Mouse (Mus musculus) splenic B cell, adult 2 months (primary cell): ENCODE measurements around the gene Cfap43.
A peak's percentile ranks its signal among the peaks of the same experiment; 100 is the strongest.

Experiments
- DNase-seq: peaks from one replicate; pipeline ENCODE4 v3.0.0-alpha.2; 2011; ENCODE audit warnings: low read depth, low spot score
- H3K27me3 ChIP-seq: 2 replicates; pipeline ENCODE4 v1.6.1; 2012; ENCODE audit warnings: mild to moderate bottlenecking, low read length, moderate library complexity, mixed read lengths; ENCODE audit not compliant: control insufficient read depth, poor library complexity, insufficient read depth, severe bottlenecking
- H3K36me3 ChIP-seq: 2 replicates; pipeline ENCODE4 v1.6.1; 2012; ENCODE audit warnings: mild to moderate bottlenecking, low read length, moderate library complexity, mixed read lengths; ENCODE audit not compliant: control insufficient read depth, poor library complexity, insufficient read depth, severe bottlenecking

The Cfap43 gene

DNA sequence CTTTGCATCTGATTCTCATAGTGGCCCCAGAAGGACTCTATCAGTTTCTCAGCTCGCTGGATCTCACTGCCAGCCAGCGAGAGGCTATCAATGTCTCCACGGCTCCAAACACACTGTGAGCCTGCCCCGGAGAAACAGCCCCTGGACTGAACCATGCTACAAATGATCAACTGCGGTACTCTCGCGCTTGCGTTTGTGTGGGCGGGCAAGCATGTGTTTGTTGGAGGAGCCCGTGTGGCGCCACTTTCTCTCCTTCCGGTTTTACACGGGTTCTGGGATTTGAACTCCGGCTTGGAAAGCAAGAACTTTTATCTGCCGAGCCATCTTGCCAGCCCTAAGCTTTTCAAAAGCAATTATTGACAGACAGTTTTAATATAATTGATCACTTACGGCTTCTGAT is 86.8 kb downstream of the Cfap43 start:
- no peak for DNase-seq
- no peaks in the 10 kb centered on the region for H3K36me3 ChIP-seq
- peaks cover 2% of the 10 kb centered on the region; the same call in 1 of the 2 replicates for H3K27me3 ChIP-seq

DNA sequence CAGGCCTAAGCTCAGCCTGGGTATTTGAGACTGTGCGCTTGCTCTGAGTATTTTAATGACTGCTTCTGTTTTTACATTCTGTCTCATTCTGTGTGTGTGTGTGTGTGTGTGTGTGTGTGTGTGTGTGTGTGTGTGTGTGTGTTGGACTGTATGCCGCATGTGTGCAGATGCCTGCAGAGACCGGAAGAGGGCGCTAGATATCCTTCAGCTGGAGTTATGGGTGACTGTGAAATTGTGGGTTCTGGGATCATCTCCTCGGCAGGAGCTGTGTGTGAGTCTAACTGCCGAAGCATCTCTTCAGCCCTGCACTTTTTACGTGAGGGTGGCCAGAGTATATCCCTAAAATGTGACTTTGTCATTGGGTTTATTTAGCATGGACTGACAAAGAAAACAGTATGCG is 88.0 kb downstream of the Cfap43 start:
- Histone ChIP-seq H3K27me3 (no peaks in the 10 kb centered on the region), H3K36me3 (no peaks in the 10 kb centered on the region)
- DNase-seq = no peak

DNA sequence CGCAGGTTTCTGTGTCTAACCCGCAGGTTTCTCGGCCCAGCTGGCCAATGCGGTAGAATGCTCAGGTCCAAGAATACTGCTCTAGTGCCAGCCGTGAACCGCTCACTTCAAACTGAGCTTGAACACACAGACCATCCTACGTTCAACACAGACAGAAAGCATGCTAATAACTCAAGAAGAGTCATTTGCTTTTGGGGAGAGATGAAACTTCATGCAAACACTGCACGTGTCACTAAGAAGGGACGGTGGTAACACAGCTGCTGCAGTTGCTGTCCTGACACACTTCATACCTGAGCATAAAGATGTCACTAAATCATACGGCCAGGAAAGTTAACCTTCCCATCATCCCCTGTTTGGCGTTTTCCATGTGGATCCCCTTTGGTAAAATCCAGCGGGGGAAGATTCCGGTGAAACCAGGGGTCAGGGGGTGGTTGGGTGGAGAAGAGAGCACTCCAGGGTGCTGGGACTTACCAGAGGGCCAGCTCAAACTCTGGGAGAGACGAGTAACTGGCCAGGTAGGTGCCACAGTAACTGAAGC is 89.1 kb downstream of the Cfap43 start:
- Histone ChIP-seq H3K27me3 (no peaks in the 10 kb centered on the region), H3K36me3 (no peaks in the 10 kb centered on the region)
- no peak for DNase-seq

DNA sequence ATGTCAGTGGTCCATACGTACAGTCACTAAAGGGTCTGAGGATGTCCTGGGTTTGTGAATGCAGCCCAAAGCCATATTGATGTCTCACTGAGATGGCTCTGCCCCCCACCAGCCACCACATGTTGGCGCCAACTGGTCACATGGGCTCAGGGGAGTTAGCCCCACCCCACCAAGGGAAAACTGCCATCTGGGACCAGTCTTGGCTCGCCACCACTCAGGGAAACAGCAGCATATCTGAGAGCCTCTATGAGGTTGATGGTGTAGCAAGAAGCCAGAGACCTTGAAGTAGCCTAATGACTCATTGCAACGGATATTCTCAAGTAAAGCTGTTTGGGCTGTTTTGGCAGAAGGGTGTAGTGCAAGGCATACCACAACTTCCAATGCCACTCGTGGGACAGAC is 95.1 kb downstream of the Cfap43 start:
- Histone ChIP-seq H3K36me3 (no peaks in the 10 kb centered on the region), H3K27me3 (no peaks in the 10 kb centered on the region)
- no peak for DNase-seq

DNA sequence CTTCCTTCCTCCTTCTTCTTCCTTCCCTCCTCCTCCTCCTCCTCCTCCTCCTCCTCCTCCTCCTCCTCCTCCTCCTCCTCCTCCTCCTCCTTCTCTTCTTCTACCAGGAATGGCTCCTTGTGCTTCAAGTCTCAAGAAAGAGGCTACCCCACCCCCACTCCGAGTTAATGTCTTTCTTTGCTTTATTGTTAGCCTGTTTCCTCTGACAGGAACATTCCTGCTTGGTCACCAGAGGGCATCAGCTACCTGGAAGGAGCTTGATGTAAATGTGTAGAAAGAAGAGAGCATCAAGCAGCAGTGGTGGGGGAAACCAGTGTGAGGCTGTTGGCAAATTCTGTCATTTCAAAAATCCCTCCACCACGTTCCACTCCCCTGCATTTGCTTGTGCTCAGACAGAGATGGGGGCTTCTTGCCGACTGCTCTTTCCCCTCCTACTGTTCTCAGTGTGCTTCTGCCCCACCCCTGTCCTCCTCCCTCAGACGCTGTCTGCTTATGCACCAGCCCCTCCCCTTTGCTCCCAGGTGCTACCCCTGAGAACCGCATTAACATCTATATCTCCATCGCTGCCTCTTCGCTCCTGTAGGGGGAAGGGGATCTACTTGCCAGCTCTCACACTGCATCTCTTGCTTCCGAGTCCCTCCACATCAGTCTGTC is 96.8 kb downstream of the Cfap43 start:
- peak; percentile 8 for DNase-seq
- Histone ChIP-seq H3K27me3 (no peaks in the 10 kb centered on the region), H3K36me3 (no peaks in the 10 kb centered on the region)

DNA sequence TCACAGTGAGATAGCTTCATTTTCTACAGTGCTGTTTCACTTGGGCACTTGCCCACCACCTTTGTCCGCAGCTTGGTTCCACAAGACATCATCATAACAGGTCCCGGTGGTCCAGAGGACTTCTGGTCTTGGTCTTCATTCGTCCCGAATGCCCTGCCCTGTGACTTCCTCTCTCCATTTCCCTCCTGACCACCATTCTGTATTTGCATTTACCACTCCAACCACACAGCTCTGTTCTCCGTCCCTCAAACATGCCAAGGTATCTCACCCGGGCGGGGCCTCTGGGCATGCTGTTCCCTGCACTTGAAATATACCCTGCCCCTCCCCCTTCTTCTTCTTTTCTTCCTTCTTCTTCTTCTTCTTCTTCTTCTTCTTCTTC is 97.6 kb downstream of the Cfap43 start:
- peak; percentile 31 for DNase-seq
- Histone ChIP-seq H3K27me3 (no peaks in the 10 kb centered on the region), H3K36me3 (no peaks in the 10 kb centered on the region)

DNA sequence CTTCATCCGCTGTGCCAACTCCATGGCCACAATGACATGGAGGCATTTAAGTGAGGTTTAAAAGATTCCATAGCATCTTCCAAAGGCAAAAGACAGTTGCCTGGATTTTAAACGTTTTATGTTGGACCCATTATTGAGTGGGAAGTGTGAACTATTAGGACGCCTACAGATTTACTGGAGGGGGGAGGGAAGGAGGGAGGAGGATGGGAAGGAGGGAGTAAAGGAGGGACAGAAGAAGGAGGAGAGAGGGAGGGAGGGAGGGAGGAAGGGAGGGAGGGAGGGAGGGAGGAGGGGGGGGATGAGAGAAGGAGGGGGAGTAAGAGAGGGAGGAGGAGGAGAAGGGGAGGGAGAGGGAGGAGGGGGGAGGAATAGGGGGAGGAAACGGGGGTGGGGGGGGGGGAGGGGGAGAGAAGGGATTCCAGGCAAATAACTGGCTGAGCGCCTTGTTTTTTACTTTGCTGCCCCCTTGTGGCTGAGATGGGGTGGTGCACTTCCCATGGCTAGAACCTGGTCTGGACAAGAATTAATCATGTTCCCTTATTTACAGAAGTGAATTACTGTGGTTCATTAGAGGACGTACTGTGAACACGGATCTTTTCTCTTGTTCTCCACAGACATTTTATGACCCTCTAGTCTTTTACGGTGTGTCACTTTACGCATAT is 98.1 kb downstream of the Cfap43 start:
- DNase-seq = peak; percentile 80
- Histone ChIP-seq H3K36me3 (no peaks in the 10 kb centered on the region), H3K27me3 (no peaks in the 10 kb centered on the region)

DNA sequence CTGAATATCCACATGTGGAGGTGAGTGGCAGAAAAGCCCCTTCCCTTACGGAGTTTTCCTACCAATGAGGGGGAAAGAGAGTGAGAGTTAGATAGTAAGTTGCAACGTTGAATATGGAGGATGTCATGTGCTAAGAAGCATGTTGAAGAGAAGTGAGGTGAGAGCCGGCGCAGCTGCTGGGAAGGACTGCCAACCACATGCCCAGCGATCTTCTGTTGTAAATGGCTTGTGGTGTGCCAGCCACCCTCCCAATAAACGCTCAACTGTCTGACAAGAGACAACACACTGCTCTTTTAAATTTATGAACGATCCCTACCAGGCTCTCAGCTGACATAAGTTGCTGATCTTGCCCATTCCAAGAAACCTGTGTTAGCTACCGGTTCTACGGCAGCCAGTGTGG is 101.4 kb downstream of the Cfap43 start:
- no peaks in the 10 kb centered on the region for H3K27me3 ChIP-seq
- H3K36me3 ChIP-seq = no peaks in the 10 kb centered on the region

DNA sequence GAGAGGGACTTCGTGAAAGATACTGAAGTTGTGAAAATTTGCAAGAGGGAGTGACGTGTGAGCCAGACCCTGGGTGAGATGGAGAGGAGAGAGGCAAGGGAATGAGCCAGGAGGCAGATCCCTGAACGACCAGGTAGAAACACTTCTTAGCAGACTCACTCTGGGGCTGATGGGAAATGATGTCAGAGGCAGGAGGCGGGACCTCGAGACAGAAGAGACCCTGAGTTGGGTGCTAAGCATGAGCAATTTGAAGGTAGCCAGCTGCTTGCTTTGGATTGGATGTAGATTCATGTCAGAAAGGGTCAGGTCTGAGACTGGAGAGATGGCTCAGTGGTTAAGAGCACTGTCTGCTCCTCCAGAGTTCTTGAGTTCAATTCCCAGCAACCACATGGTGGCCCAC is 104.4 kb downstream of the Cfap43 start:
- no peaks in the 10 kb centered on the region for H3K27me3 ChIP-seq
- no peak for DNase-seq
- H3K36me3 ChIP-seq = no peaks in the 10 kb centered on the region

More for the DNA sequence above, 101.4 kb downstream of the Cfap43 start:
- no peak for DNase-seq

DNA sequence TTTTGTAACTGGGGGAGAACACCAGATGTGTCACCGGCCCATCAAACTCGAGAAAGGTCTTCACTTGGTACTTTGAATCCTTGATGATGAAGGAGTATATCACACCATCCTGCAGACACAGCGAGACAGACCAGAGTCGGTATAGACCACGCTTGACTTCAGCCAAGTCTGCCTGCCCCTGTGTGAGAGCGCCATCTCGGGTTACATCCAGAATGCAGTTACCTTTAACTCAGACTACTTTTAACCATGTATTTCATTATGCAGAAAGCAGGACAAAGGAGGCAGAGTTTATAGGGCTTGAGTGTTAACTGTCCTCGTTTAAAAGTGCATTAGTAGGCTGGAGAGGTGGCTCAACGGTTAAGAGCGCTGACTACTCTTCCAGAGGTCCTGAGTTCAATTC is 107.0 kb downstream of the Cfap43 start:
- no peaks in the 10 kb centered on the region for H3K27me3 ChIP-seq
- DNase-seq = no peak
- H3K36me3 ChIP-seq = no peaks in the 10 kb centered on the region

DNA sequence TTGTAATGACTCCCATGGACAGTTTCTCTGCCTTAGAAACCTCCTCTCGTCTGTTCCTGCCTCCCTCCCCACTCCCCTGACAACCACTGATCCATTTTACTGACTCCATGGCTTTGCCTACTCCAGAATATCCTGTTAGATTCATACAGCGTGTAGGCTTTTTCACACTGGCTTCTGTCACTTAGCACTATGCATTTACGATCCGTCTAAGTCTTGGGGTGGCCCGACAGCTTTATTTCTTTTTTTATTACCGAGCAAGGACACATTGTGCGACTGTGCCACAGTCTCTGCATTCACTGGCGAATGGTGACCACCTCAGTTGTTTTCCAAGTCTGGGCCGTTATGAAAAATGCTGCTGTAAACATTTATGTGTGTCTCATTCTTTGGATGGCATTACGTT is 120.5 kb downstream of the Cfap43 start:
- DNase-seq = no peak
- H3K27me3 ChIP-seq = no peaks in the 10 kb centered on the region
- no peaks in the 10 kb centered on the region for H3K36me3 ChIP-seq

DNA sequence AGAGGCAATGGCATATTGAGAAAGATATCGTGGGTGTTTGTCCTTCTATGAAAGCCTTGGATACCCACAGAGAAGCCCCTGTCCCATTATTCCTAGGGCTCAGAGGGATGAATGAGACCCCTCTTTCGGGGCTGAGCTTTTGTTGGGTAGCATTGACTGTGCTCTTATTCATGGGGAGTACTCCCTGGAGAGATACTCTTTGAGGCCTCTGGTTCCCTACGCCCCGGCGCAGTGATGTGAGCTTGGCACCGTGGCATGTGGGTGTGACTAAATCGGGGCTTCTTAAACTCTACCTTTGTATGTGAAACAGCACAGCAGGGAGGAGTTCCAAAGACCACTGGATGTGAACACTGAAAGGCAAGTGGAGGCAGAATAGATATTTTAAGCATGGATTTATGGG is 122.4 kb downstream of the Cfap43 start:
- DNase-seq = no peak
- no peaks in the 10 kb centered on the region for H3K27me3 ChIP-seq
- no peaks in the 10 kb centered on the region for H3K36me3 ChIP-seq

DNA sequence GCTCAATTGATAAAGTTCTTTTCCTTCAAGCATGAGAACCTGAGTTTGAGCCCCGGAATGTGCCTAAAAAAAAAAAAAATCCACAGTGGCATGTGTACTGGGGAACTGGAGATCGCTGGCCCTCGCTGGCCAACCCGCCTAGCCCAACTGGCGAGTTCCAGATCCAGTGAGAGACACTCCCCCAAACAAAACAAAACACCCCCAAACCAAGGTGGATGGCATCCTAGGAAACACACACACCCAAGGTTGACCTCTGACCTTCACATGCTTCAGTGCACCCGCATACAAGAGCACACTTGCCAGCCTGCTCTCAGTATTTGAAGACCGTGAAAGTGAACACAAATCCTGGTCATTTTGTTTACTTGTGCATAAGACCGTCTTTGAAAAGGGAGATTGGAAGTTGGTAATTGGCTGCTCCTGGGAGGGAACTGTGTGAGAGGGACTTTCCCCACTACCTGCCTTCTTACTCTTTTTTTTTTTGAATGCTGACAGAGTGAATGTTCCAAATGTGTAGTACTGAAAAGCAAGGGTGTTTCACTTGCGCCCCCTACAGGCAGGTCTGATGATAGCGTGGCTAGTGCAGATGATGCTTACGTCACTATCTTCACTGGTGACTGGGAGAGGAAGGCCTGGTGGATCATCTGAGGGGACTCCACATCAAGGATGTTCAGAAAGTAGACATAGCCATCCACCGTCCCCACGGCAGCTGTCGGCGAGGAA is 123.9 kb downstream of the Cfap43 start:
- no peaks in the 10 kb centered on the region for H3K27me3 ChIP-seq
- no peaks in the 10 kb centered on the region for H3K36me3 ChIP-seq
- peak; percentile 74 for DNase-seq

DNA sequence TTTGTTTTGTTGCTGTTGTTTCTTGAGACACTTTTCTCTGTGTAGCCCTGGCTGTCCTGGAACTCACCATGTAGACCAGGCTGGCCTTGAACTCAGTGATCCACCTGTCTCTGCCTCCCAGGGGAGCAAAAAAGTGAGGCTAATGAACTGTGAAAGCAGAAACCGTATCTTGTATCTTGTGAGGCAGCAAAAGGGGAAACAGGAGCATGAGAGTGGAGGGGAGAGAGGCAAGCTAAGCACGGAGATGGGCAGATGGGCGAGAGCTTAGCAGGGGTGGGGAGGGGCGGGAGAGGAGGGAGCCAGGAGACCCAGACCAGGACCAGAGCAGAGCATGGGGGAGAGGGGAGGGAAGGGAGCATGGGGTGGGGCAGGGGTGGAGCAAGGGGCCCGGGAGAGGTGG is 124.8 kb downstream of the Cfap43 start:
- DNase-seq = peak; percentile 37
- no peaks in the 10 kb centered on the region for H3K36me3 ChIP-seq
- H3K27me3 ChIP-seq = no peaks in the 10 kb centered on the region

DNA sequence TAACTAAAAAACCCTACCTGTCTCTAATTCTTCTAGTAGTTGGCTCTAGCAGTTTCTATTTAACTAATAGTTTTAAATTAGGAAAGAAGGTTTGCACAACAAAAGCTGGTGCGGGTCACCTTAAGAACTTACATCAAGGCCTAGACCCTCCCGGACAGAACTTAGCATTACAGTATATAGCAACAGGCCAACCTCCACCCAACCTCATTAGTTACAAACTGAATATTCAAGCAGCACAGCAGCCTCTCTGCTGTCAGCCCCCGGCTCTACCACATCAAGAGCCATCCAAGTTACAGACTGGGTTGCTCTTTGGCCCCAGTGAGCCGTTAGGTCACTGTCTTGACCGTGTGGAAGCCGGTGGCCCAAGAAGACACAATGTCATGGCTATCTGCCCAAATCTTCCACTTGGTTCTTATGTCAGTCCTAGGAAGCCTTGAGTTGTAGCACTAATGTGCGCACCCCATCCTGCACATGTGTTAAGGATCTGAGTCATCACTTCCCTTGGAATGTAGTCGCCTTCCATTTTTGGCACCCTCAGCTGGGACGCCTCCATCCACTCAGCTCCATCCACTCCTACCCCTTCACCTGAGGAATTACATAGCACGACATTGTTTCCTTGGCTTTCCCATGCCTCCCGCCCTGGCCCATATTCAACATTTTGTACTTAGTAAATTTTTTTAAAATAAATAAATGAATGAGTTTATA is 128.6 kb downstream of the Cfap43 start:
- no peak for DNase-seq
- Histone ChIP-seq H3K27me3 (no peaks in the 10 kb centered on the region), H3K36me3 (no peaks in the 10 kb centered on the region)
